Mouse (Mus musculus): ENCODE measurements at regions not wholly inside any gene's neighbourhood (a gene's known extent, or its start where the extent isn't known, plus 50 kb on each side); places are given as distances from the start of the nearest gene placed in this dataset.
"Not testable (repeated sequence)": the region's sequence is repeated elsewhere in the genome, so short reads cannot be mapped to it uniquely, and the experiment has no call there.

DNA sequence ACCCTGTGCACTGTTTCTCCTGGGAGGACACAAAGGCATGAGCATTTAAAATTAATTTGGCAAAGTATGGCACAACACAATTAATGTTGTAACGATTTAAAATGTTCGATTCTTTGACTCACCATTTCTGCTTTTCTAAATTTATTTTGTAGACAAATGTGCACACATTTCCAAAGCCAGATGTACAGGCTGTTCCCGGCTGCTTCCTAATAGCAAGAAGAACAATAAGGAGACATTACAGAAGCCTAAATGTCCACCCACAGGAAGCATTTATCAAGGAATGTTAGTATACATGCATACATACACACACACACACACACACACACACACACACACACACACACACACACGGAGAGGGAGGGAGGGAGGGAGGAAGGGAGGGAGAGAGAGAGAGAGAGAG is 179.1 kb upstream of the Gm10131 start:
- no peak for DNase-seq (ENCODE audit: low spot score)

- no peak for DNase-seq (ENCODE audit: low spot score)
Measured at GRCm38 (mm10) chr8:34287801-34288200, 176.3 kb upstream of the Gm10131 start.

GRCm38 (mm10) chr8:34284576-34284975 is 173.0 kb upstream of the Gm10131 start:
- DNase-seq (ENCODE audit: low spot score), result no peak

GRCm38 (mm10) chr8:34280433-34280832 is 168.9 kb upstream of the Gm10131 start:
- no peak for DNase-seq (ENCODE audit: low spot score)

- no peak for DNase-seq (ENCODE audit: low spot score)
Measured at GRCm38 (mm10) chr8:34275977-34276660, 164.6 kb upstream of the Gm10131 start.

DNA sequence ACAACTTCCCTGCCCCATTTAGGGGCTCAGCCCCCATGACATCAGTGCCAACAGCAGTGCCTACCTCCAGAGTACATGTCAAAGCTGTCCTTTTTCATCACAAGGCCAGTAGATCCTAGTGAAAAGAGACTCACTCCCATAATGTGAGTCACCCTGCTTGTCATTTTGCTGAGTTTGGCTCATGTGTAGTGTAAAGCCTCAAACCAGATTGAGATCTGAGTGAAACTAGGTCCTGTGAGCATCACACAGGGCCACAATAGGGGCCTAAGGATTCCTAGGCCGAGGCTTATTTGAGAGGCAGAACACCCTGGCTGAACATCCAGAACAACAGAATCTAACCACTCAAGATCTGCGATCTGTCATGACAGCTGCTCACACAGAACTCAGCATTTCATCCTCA is 163.3 kb upstream of the Gm10131 start:
- not testable (repeated sequence) for DNase-seq (ENCODE audit: low spot score)

- DNase-seq (ENCODE audit: low spot score), result no peak
Measured at GRCm38 (mm10) chr8:34274171-34274570, 162.6 kb upstream of the Gm10131 start.

GRCm38 (mm10) chr8:34269848-34270247 is 158.3 kb upstream of the Gm10131 start:
- DNase-seq (ENCODE audit: low spot score), result no peak

- DNase-seq (ENCODE audit: low spot score), result peak; percentile 45
Measured at GRCm38 (mm10) chr8:34268806-34269520, 157.4 kb upstream of the Gm10131 start.

GRCm38 (mm10) chr8:34254978-34255377 is 143.4 kb upstream of the Gm10131 start:
- no peak for DNase-seq (ENCODE audit: low spot score)

GRCm38 (mm10) chr8:34251934-34252333 is 140.4 kb upstream of the Gm10131 start:
- DNase-seq (ENCODE audit: low spot score), result no peak

DNA sequence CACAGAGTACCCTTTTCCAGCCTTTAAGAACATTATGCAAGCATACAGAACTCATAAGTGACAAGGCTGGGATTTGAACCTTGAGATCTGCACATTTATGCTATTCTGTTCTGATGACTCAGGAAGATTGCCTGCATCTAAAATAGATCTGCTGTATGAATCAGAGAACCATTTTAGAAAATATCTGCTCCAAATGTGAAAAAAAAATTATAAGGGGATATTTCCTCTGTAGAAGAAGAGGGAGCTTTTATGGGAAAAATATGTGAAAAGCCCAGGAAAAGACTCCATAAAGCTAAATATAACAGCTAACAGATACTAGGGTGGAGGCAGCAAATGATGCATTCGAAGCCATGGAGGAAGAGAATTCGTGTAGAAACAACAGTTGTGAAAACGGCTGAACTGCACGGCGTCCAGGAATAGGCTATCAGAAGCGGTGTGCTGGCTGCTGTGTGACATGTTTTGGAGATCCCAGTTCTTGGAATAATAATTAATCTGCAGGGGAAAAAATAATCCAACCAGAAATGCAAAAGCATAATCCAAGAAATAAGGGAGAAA is 127.9 kb upstream of the Gm10131 start:
- DNase-seq (ENCODE audit: low spot score), result no peak

- DNase-seq (ENCODE audit: low spot score), result no peak
Measured at GRCm38 (mm10) chr8:34233705-34234104, 122.2 kb upstream of the Gm10131 start.

GRCm38 (mm10) chr8:34229477-34229876 is 117.9 kb upstream of the Gm10131 start:
- DNase-seq (ENCODE audit: low spot score), result no peak

- DNase-seq (ENCODE audit: low spot score), result no peak
Measured at GRCm38 (mm10) chr8:34225011-34225890, 113.7 kb upstream of the Gm10131 start.

GRCm38 (mm10) chr8:34222187-34222586 is 110.7 kb upstream of the Gm10131 start:
- DNase-seq (ENCODE audit: low spot score), result no peak
